Mouse (Mus musculus) lung, postnatal 0 days (tissue): ENCODE measurements around the gene Cmtm2a.

Experiments used
- CTCF ChIP-seq: IDR thresholded peaks from 2 replicates; pipeline ENCODE4 v1.5.1; 2016; ENCODE audit warnings: antibody characterized with exemption, mild to moderate bottlenecking
- EP300 ChIP-seq: IDR thresholded peaks from 2 replicates; pipeline ENCODE4 v1.6.1; 2016; ENCODE audit warnings: antibody characterized with exemption, mild to moderate bottlenecking, control low read depth

DNA sequence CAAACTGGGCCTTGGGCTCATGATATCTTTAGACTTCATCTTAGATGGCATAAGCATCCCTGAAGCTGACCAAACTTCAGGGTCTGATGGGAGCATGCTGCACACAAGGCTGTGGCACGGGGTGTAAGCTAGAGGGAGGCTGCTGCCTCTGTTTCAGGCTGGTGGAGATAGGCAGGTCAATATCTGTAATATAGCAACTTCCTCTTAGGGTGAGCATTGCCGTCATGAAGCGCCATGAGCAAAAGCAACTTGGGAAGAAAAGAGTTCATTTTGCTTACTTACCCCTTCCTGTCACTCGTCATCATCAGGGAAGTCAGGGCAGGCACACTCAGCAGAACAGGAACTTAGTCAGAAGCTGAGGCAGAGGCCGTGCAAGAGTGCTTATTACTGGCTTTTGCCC is 40.8 kb upstream of the Cmtm2a start:
- TF ChIP-seq CTCF (no peak), EP300 (no peak)
